20 mouse cellular contexts compared by ENCODE assay signal in the genomic region with DNA sequence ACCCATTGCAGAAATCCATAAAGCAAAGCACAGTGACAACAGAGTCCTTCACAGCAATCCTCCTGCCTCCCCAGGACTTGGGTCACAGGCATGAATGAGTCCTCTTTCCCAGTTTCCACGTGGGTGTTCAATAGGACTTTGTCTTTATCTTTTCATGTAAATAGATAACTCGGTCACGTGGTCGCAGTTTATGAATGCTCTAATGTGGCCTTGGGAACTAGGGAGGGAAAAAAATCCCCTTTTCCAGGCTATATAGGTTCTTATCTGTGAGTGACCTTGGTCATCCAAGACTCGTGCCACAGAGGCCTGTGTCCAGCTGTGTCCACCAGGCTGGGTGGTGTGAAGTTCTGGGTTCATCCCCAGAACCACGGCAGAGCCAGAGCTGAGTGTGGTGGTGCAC.
"Had no signal": no experiment of that assay in that cellular context is flagged by ENCODE, and none has a peak within 500 bp of the region (broad histone marks: within the 10 kb centered on the region; RNA-seq: fewer than 3 reads in every experiment).

No protein-coding gene starts in this region.

- ATAC-seq: midbrain, embryonic 15.5 days had no signal

- H3K4me3 ChIP-seq: kidney, embryonic 15.5 days; limb, embryonic 10.5 days; limb, embryonic 13.5 days; liver, embryonic 15.5 days; midbrain, embryonic 12.5 days; midbrain, embryonic 15.5 days; neural tube, embryonic 12.5 days; neural tube, embryonic 15.5 days had no signal

- H3K36me3 ChIP-seq: limb, embryonic 10.5 days; liver, embryonic 15.5 days; midbrain, embryonic 12.5 days; midbrain, embryonic 15.5 days; neural tube, embryonic 12.5 days; neural tube, embryonic 15.5 days had no signal

- DNase-seq: kidney, adult 11 months; kidney, adult 8-10 months; kidney, postnatal 10 days; kidney, postnatal 36 days; lung, adult 2 months; lung, postnatal 14 days; spleen, adult 18-20 months; thymus, adult 2 months; thymus, postnatal 14 days; thymus, postnatal 4 days had no signal

- H3K27ac ChIP-seq: kidney, embryonic 15.5 days; limb, embryonic 10.5 days; limb, embryonic 13.5 days; liver, embryonic 15.5 days; macrophage; midbrain, embryonic 12.5 days; midbrain, embryonic 15.5 days; neural tube, embryonic 12.5 days; neural tube, embryonic 15.5 days had no signal

- H3K4me2 ChIP-seq: kidney, embryonic 15.5 days; limb, embryonic 13.5 days; liver, embryonic 11.5 days; liver, embryonic 15.5 days; midbrain, embryonic 12.5 days; midbrain, embryonic 15.5 days; neural tube, embryonic 12.5 days; neural tube, embryonic 15.5 days had no signal

- H3K27me3 ChIP-seq: kidney, embryonic 15.5 days; limb, embryonic 13.5 days; midbrain, embryonic 15.5 days had no signal

- H3K4me1 ChIP-seq: limb, embryonic 10.5 days; limb, embryonic 13.5 days; liver, embryonic 15.5 days; midbrain, embryonic 12.5 days; midbrain, embryonic 15.5 days; neural tube, embryonic 12.5 days; neural tube, embryonic 15.5 days had no signal

- H3K9me3 ChIP-seq: kidney, embryonic 15.5 days; limb, embryonic 10.5 days; limb, embryonic 13.5 days; liver, embryonic 15.5 days; midbrain, embryonic 12.5 days; midbrain, embryonic 15.5 days; neural tube, embryonic 12.5 days; neural tube, embryonic 15.5 days had no signal

- H3K9ac ChIP-seq: kidney, embryonic 15.5 days; limb, embryonic 13.5 days; liver, embryonic 15.5 days; midbrain, embryonic 12.5 days; midbrain, embryonic 15.5 days; neural tube, embryonic 12.5 days; neural tube, embryonic 15.5 days had no signal
